Comparison of ENCODE assay signal across 19 mouse cellular contexts in the genomic region with DNA sequence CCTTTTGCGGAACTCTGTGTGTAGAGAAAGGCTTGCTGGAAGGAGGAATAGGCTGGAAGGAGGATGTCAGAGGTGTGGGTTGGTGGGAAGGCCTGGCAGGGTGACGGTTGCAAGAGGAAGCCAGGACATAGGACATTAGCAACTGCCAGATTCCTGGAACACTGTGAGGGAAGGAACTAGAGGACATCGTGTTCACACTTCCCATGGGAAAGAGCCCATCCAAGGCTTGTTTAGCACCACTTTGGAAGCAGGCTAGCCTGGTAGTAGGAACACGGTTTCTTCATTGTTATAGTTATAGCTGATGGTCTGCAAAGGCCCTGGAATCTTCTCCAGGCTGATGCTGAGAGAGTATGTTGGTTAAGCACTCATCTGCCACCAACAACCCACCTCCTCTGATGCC.
"Had no signal": no experiment of that assay in that cellular context is flagged by ENCODE, and none has a peak within 500 bp of the region (broad histone marks: within the 10 kb centered on the region; RNA-seq: fewer than 3 reads in every experiment).

No protein-coding gene starts in this region.

- H3K36me3 ChIP-seq: lung, embryonic 15.5 days; midbrain, embryonic 10.5 days; midbrain, embryonic 12.5 days; neural tube, embryonic 13.5 days; neural tube, embryonic 15.5 days had no signal

- H3K27me3 ChIP-seq: lung, embryonic 15.5 days; midbrain, embryonic 12.5 days; neural tube, embryonic 13.5 days; neural tube, embryonic 15.5 days had no signal

- DNase-seq: lung, adult 18-20 months; lung, postnatal 10 days; lung, postnatal 4 days; midbrain, embryonic 14.5 days; retina, postnatal 1 day; right cerebral cortex, adult 18-20 months; right cerebral cortex, postnatal 25 days; right cerebral cortex, postnatal 4 days; spleen, adult 18-20 months; thymus, adult 18-20 months; thymus, postnatal 36 days had no signal

- H3K4me1 ChIP-seq: midbrain, embryonic 10.5 days; midbrain, embryonic 12.5 days; neural tube, embryonic 13.5 days; neural tube, embryonic 15.5 days had no signal

- H3K4me3 ChIP-seq: lung, embryonic 15.5 days; midbrain, embryonic 10.5 days; midbrain, embryonic 12.5 days; myocyte; neural tube, embryonic 13.5 days; neural tube, embryonic 15.5 days had no signal

- H3K9ac ChIP-seq: liver, embryonic 14.5 days; lung, embryonic 15.5 days; midbrain, embryonic 12.5 days; neural tube, embryonic 13.5 days; neural tube, embryonic 15.5 days had no signal

- H3K27ac ChIP-seq: liver, embryonic 14.5 days; lung, embryonic 15.5 days; midbrain, embryonic 10.5 days; midbrain, embryonic 12.5 days; neural tube, embryonic 13.5 days; neural tube, embryonic 15.5 days had no signal

- H3K4me2 ChIP-seq: lung, embryonic 15.5 days; midbrain, embryonic 12.5 days; neural tube, embryonic 13.5 days; neural tube, embryonic 15.5 days had no signal

- H3K9me3 ChIP-seq: lung, embryonic 15.5 days; midbrain, embryonic 10.5 days; midbrain, embryonic 12.5 days; neural tube, embryonic 13.5 days; neural tube, embryonic 15.5 days had no signal

- ATAC-seq: midbrain, embryonic 16.5 days had no signal
